Mouse (Mus musculus) MEL (cell line): Measurements from ENCODE around the gene Ctdsp1. TPM values are rescaled to one million over a fixed set of nuclear protein-coding genes. Genes with fewer than 3 reads are reported as not detected.

Experiments used
- DNase-seq: peaks from one replicate; pipeline ENCODE4 v3.0.0; 2011; ENCODE audit warnings: low read depth, low spot score
- H3K27ac ChIP-seq: 2 replicates; pipeline ENCODE4 v1.5.1; 2012; ENCODE audit warnings: low read depth, mild to moderate bottlenecking, control low read depth, low read length, moderate library complexity; ENCODE audit not compliant: control insufficient read depth
- H3K27me3 ChIP-seq, 2 experiments: fragments of 150-350 bp in 1 of 2; sonication (generic) in 1 of 2; 2 replicates each; pipeline ENCODE4 v1.6.1; 2012; ENCODE audit warnings: low read length in 2 of 2, mild to moderate bottlenecking in 2 of 2, improper control_type of control experiment in 1 of 2, moderate library complexity in 1 of 2; ENCODE audit not compliant: insufficient read depth in 2 of 2, control insufficient read depth in 1 of 2
- H3K36me3 ChIP-seq, 2 experiments: 2 replicates each; pipeline ENCODE4 v1.6.1; 2012 to 2014; ENCODE audit warnings: low read length in 2 of 2, improper control_type of control experiment in 1 of 2, inconsistent platforms in 1 of 2, mild to moderate bottlenecking in 1 of 2; ENCODE audit not compliant: insufficient read depth in 2 of 2, control insufficient read depth in 1 of 2
- H3K4me1 ChIP-seq, 2 experiments: fragments of 150-350 bp in 1 of 2; sonication (generic) in 1 of 2; 2 replicates each; pipeline ENCODE4 v1.6.1; 2012; ENCODE audit warnings: low read length in 2 of 2, improper control_type of control experiment in 1 of 2, mild to moderate bottlenecking in 1 of 2; ENCODE audit not compliant: insufficient read depth in 2 of 2, control insufficient read depth in 1 of 2
- H3K4me3 ChIP-seq, 2 experiments: fragments of 150-350 bp in 1 of 2; sonication (generic) in 1 of 2; 2 replicates each; pipeline ENCODE4 v1.5.1; 2012; ENCODE audit warnings: low read depth in 2 of 2, low read length in 2 of 2, mild to moderate bottlenecking in 2 of 2, moderate library complexity in 2 of 2, control low read depth in 1 of 2, improper control_type of control experiment in 1 of 2; ENCODE audit not compliant: control insufficient read depth in 1 of 2, insufficient read depth in 1 of 2
- H3K79me2 ChIP-seq: 2 replicates; pipeline ENCODE4 v1.6.1; 2012; ENCODE audit warnings: mild to moderate bottlenecking, low read length, moderate library complexity; ENCODE audit not compliant: control insufficient read depth, poor library complexity, insufficient read depth
- H3K9ac ChIP-seq: 2 replicates; pipeline ENCODE4 v1.6.1; 2012; ENCODE audit warnings: low read depth, mild to moderate bottlenecking, control low read depth, low read length, moderate library complexity; ENCODE audit not compliant: control insufficient read depth, poor library complexity, severe bottlenecking
- H3K9me3 ChIP-seq: fragments of 150-350 bp; sonication (generic); replicated peaks from 2 replicates; pipeline ENCODE4 v1.6.1; 2012; ENCODE audit warnings: mild to moderate bottlenecking, low read length, improper control_type of control experiment, moderate library complexity; ENCODE audit not compliant: insufficient read depth
- CHD1 ChIP-seq: IDR thresholded peaks from 2 replicates; pipeline ENCODE4 v1.6.1; 2012; ENCODE audit warnings: low read depth, mild to moderate bottlenecking, inconsistent platforms, low read length, improper control_type of control experiment
- CHD2 ChIP-seq: IDR thresholded peaks from 2 replicates; pipeline ENCODE4 v1.6.1; 2011; ENCODE audit warnings: low read length, improper control_type of control experiment
- E2F4 ChIP-seq: IDR thresholded peaks from 2 replicates; pipeline ENCODE4 v1.6.1; 2011; ENCODE audit warnings: low read depth, low read length, improper control_type of control experiment, borderline replicate concordance
- ELF1 ChIP-seq: IDR thresholded peaks from 2 replicates; pipeline ENCODE4 v1.6.1; 2014; ENCODE audit warnings: low read depth, mild to moderate bottlenecking, inconsistent platforms, low read length, improper control_type of control experiment, moderate library complexity
- EP300 ChIP-seq, 2 experiments: IDR thresholded peaks; 2 replicates each; pipeline ENCODE4 v1.6.1; 2011; ENCODE audit warnings: improper control_type of control experiment in 2 of 2, low read length in 2 of 2, low read depth in 1 of 2, mild to moderate bottlenecking in 1 of 2
- GABPA ChIP-seq: IDR thresholded peaks from 2 replicates; pipeline ENCODE4 v1.6.1; 2012; ENCODE audit warnings: low read depth, mild to moderate bottlenecking, inconsistent platforms, low read length, improper control_type of control experiment, moderate library complexity
- KAT2A ChIP-seq: conservative IDR thresholded peaks from 2 replicates; pipeline ENCODE4 v1.6.1; 2012; ENCODE audit warnings: low read depth, low read length, improper control_type of control experiment, inconsistent platforms
- MAFK ChIP-seq: IDR thresholded peaks from 2 replicates; pipeline ENCODE4 v1.6.1; 2011; ENCODE audit warnings: low read depth, mild to moderate bottlenecking, low read length, improper control_type of control experiment, borderline replicate concordance
- MAX ChIP-seq: IDR thresholded peaks from 2 replicates; pipeline ENCODE4 v1.6.1; 2011; ENCODE audit warnings: low read length, improper control_type of control experiment
- MEF2A ChIP-seq: IDR thresholded peaks from 2 replicates; pipeline ENCODE4 v1.6.1; 2014; ENCODE audit warnings: low read depth, mild to moderate bottlenecking, inconsistent platforms, low read length, improper control_type of control experiment; ENCODE audit not compliant: poor library complexity, insufficient replicate concordance, severe bottlenecking; ENCODE audit errors: extremely low read depth
- MXI1 ChIP-seq: IDR thresholded peaks from 2 replicates; pipeline ENCODE4 v1.6.1; 2011; ENCODE audit warnings: mild to moderate bottlenecking, low read depth, low read length, improper control_type of control experiment
- MYB ChIP-seq: IDR thresholded peaks from 2 replicates; pipeline ENCODE4 v1.6.1; 2011; ENCODE audit warnings: mild to moderate bottlenecking, low read depth, low read length, improper control_type of control experiment
- MYC ChIP-seq: IDR thresholded peaks from 2 replicates; pipeline ENCODE4 v1.6.1; 2011; ENCODE audit warnings: low read depth, mild to moderate bottlenecking, low read length, improper control_type of control experiment, moderate library complexity
- NELFE ChIP-seq: IDR thresholded peaks from 2 replicates; pipeline ENCODE4 v1.6.1; 2011; ENCODE audit warnings: low read depth, low read length, improper control_type of control experiment
- POLR2A ChIP-seq, 2 experiments: IDR thresholded peaks; 2 replicates each; pipeline ENCODE4 v1.6.1; 2011 to 2012; ENCODE audit warnings: low read length in 2 of 2, mild to moderate bottlenecking in 2 of 2, control low read depth in 1 of 2, improper control_type of control experiment in 1 of 2, low read depth in 1 of 2, moderate library complexity in 1 of 2; ENCODE audit not compliant: control insufficient read depth in 1 of 2, insufficient read depth in 1 of 2, poor library complexity in 1 of 2
- POLR2AphosphoS5 ChIP-seq: IDR thresholded peaks from 2 replicates; pipeline ENCODE4 v1.6.1; 2012; ENCODE audit warnings: low read depth, borderline replicate concordance, mild to moderate bottlenecking, inconsistent platforms, low read length, moderate library complexity, mixed read lengths
- RCOR1 ChIP-seq: IDR thresholded peaks from 2 replicates; pipeline ENCODE4 v1.6.1; 2012; ENCODE audit warnings: low read depth, mild to moderate bottlenecking, inconsistent platforms, low read length, improper control_type of control experiment
- SIN3A ChIP-seq: IDR thresholded peaks from 2 replicates; pipeline ENCODE4 v1.6.1; 2012; ENCODE audit warnings: low read length, improper control_type of control experiment, inconsistent platforms
- TBP ChIP-seq: IDR thresholded peaks from 2 replicates; pipeline ENCODE4 v1.8.0; 2011; ENCODE audit warnings: low read depth, low read length, improper control_type of control experiment
- TCF12 ChIP-seq: IDR thresholded peaks from 2 replicates; pipeline ENCODE4 v1.6.1; 2014; ENCODE audit warnings: low read depth, mild to moderate bottlenecking, inconsistent platforms, low read length, improper control_type of control experiment, moderate library complexity
- UBTF ChIP-seq: IDR thresholded peaks from 2 replicates; pipeline ENCODE4 v1.6.1; 2012; ENCODE audit warnings: low read depth, mild to moderate bottlenecking, inconsistent platforms, low read length, improper control_type of control experiment, moderate library complexity, borderline replicate concordance; ENCODE audit not compliant: insufficient read depth
- USF1 ChIP-seq: IDR thresholded peaks from 2 replicates; pipeline ENCODE4 v1.6.1; 2014; ENCODE audit warnings: low read depth, mild to moderate bottlenecking, inconsistent platforms, low read length, improper control_type of control experiment, moderate library complexity
- USF2 ChIP-seq, 2 experiments: IDR thresholded peaks; 2 replicates each; pipeline ENCODE4 v1.6.1; 2011 to 2012; ENCODE audit warnings: improper control_type of control experiment in 2 of 2, low read length in 2 of 2, borderline replicate concordance in 1 of 2, inconsistent platforms in 1 of 2, low read depth in 1 of 2, mild to moderate bottlenecking in 1 of 2; ENCODE audit not compliant: insufficient read depth in 1 of 2
- ZC3H11A ChIP-seq: IDR thresholded peaks from 2 replicates; pipeline ENCODE4 v1.6.1; 2012; ENCODE audit warnings: low read depth, mild to moderate bottlenecking, inconsistent platforms, low read length, improper control_type of control experiment
- ZKSCAN1 ChIP-seq: IDR thresholded peaks from 2 replicates; pipeline ENCODE4 v1.6.1; 2012; ENCODE audit warnings: low read depth, mild to moderate bottlenecking, inconsistent platforms, low read length, improper control_type of control experiment, moderate library complexity
- ZMIZ1 ChIP-seq: IDR thresholded peaks from 2 replicates; pipeline ENCODE4 v1.6.1; 2012; ENCODE audit warnings: low read depth, mild to moderate bottlenecking, inconsistent platforms, low read length, improper control_type of control experiment, moderate library complexity
- polyA plus RNA-seq, 2 experiments: library from polyadenylated mRNA; stranded (reverse) in 1 of 2; unstranded in 1 of 2; fragments of >175 nt in 1 of 2; fragments of >200 nt in 1 of 2; gene quantifications; 2 replicates each; pipeline versions ENCODE4 v1.2.1 to v1.2.4; 2012; ENCODE audit warnings: low replicate concordance in 2 of 2, low read depth in 1 of 2; ENCODE audit not compliant: insufficient read length in 2 of 2, insufficient read depth in 1 of 2, missing spikeins in 1 of 2
- total RNA-seq: library from RNA; depleted of rRNA; stranded (reverse); fragments of 300-350 nt; gene quantifications from 2 replicates; pipeline ENCODE4 v1.2.3, GENCODE M21; 2012

Ctdsp1 gene
- total and polyA plus RNA-seq, 3 experiments = 18.0 to 69.8 TPM; not detected in 1

DNA sequence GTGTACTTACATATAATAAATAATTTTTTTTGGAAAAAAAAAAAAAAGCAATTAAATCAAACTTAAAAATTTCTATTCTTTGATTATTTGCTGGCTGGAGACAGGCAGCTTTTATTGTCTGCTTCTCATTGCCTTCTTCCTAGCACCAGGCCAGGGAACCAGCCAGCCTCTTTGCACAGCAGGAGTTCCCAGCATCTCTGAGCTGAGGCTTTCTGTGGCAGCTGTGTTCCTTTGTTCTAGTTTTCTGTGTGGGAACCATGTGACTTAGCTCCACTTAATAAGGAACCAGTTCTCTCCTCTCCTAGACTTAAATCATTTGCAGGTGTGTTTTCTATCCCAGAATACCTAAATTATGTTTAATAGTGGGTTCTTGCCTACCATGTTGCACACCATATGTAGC is 33.8 kb upstream of the Ctdsp1 start:
- no peak overlapping the region for H3K27ac ChIP-seq
- H3K27me3 ChIP-seq = no peaks in the 10 kb centered on the region
- no peaks in the 10 kb centered on the region for H3K36me3 ChIP-seq
- H3K4me1 ChIP-seq = no peaks in the 10 kb centered on the region
- H3K79me2 ChIP-seq = no peaks in the 10 kb centered on the region
- DNase-seq = no peak
- H3K9me3 ChIP-seq = no peaks in the 10 kb centered on the region
- no peak overlapping the region for H3K9ac ChIP-seq
- no peak overlapping the region for H3K4me3 ChIP-seq
- TF ChIP-seq RCOR1 (no peak), E2F4 (no peak), TBP (no peak), KAT2A (no peak), MYC (no peak), GABPA (no peak), MEF2A (no peak), POLR2AphosphoS5 (no peak), SIN3A (no peak), ZC3H11A (no peak), USF2 (IDR thresholded peaks at IDR 0.05; ENCODE audit: borderline replicate concordance in 1 of 2, insufficient read depth in 1 of 2, low read depth in 1 of 2, low read length in 2 of 2) (no peak), POLR2A (IDR thresholded peaks at IDR 0.05; ENCODE audit: control insufficient read depth in 1 of 2, insufficient read depth in 1 of 2, low read depth in 1 of 2, low read length in 2 of 2, poor library complexity in 1 of 2) (no peak), MAFK (no peak), CHD2 (no peak), ELF1 (no peak)

DNA sequence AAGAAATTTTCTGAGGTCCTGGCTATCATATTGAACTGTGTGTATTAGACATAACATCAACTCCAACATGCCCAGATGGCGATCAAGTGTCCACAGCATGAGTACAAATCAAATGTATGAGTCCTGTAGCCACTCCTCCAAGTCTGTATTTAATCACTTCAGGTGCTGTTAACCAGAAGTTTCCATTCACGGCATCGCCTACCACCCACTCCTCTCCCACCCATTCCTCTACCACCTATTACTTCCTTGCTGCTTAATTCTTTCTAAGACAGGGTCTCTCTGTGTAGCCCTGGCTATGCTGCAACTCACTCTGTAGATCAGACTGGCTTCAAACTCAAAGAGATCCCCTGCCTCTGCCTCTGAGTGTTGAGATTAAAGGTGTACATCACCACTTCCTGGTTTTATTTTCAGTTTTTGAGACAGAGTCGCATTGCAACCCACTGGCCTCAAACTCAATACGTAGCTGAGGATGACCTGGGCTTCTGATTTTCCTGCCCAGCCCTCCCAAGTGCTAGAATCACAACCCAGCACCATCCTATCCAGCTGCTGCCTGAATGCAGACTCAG is 31.3 kb upstream of the Ctdsp1 start:
- Histone ChIP-seq H3K79me2 (no peaks in the 10 kb centered on the region), H3K4me1 (no peaks in the 10 kb centered on the region), H3K27me3 (no peaks in the 10 kb centered on the region), H3K36me3 (no peaks in the 10 kb centered on the region), H3K4me3 (no peak overlapping the region), H3K27ac (no peak overlapping the region), H3K9me3 (no peaks in the 10 kb centered on the region), H3K9ac (no peak overlapping the region)
- DNase-seq = no peak
- TF ChIP-seq USF1 (no peak), ZKSCAN1 (no peak), MAX (no peak), EP300 (IDR thresholded peaks at IDR 0.05; ENCODE audit: low read depth in 1 of 2, low read length in 2 of 2) (no peak), ZMIZ1 (no peak), CHD1 (no peak), MYC (no peak), CHD2 (no peak), ZC3H11A (no peak), TCF12 (no peak), UBTF (no peak), GABPA (no peak), ELF1 (no peak), NELFE (no peak), E2F4 (no peak), MXI1 (no peak), MEF2A (no peak), MYB (no peak)
